Mouse (Mus musculus) spleen, adult 2 months (tissue): ENCODE data around the gene Cpsf2.

Source experiments
- CTCF ChIP-seq: fragments of 200-500 bp; IDR thresholded peaks from 2 replicates; pipeline ENCODE4 v1.5.1; 2011; ENCODE audit warnings: mild to moderate bottlenecking, inconsistent platforms; ENCODE audit not compliant: insufficient read depth, insufficient read length, insufficient replicate concordance; ENCODE audit errors: extremely low read depth
- POLR2A ChIP-seq: fragments of 200-500 bp; IDR thresholded peaks from 2 replicates; pipeline ENCODE4 v1.6.1; 2011; ENCODE audit warnings: low read depth, low read length, inconsistent platforms

GRCm38 (mm10) chr12:101972230-101972629 is 3.6 kb upstream of the Cpsf2 start:
- TF ChIP-seq CTCF = no peak
- no peak for TF ChIP-seq POLR2A
